Mouse (Mus musculus) brain, embryonic 18.5 days (tissue): ENCODE results near the gene Mcm2.

ENCODE experiments used
- DNase-seq: peaks from one replicate; pipeline ENCODE4 v3.0.0-alpha.2; 2012; ENCODE audit warnings: low read depth, low spot score

Mcm2 gene

GRCm38 (mm10) chr6:88849270-88849669 is 49.3 kb downstream of the Mcm2 start:
- DNase-seq, result no peak

GRCm38 (mm10) chr6:88847571-88847970 is 51.0 kb downstream of the Mcm2 start:
- DNase-seq, result no peak

- DNase-seq, result no peak
These were observed 53.5 kb downstream of the Mcm2 start for GRCm38 (mm10) chr6:88844901-88845565.

- DNase-seq, result no peak
These were observed 54.5 kb downstream of the Mcm2 start for GRCm38 (mm10) chr6:88843781-88844725.

GRCm38 (mm10) chr6:88843241-88843640 is 55.3 kb downstream of the Mcm2 start:
- no peak for DNase-seq

- no peak for DNase-seq
These were observed 55.8 kb downstream of the Mcm2 start for GRCm38 (mm10) chr6:88842731-88843151.

- peak; percentile 98 for DNase-seq
These were observed 56.5 kb downstream of the Mcm2 start, which contains the start of gene Abtb1 for GRCm38 (mm10) chr6:88841781-88842689. Gene Abtb1, minus strand, starts transcription at chr6:88841984.

GRCm38 (mm10) chr6:88841514-88841780 is 57.1 kb downstream of the Mcm2 start:
- no peak for DNase-seq

GRCm38 (mm10) chr6:88840791-88841513 is 57.6 kb downstream of the Mcm2 start:
- no peak for DNase-seq

GRCm38 (mm10) chr6:88840211-88840610 is 58.4 kb downstream of the Mcm2 start:
- DNase-seq, result no peak

GRCm38 (mm10) chr6:88839135-88839970 is 59.2 kb downstream of the Mcm2 start:
- no peak for DNase-seq

- DNase-seq, result no peak
These were observed 60.0 kb downstream of the Mcm2 start for GRCm38 (mm10) chr6:88838613-88839012.

- no peak for DNase-seq
These were observed 60.6 kb downstream of the Mcm2 start for GRCm38 (mm10) chr6:88837999-88838398.

GRCm38 (mm10) chr6:88836178-88836819 is 62.3 kb downstream of the Mcm2 start:
- DNase-seq, result no peak

- DNase-seq, result no peak
These were observed 63.5 kb downstream of the Mcm2 start for GRCm38 (mm10) chr6:88835047-88835446.
